Mouse (Mus musculus) midbrain, embryonic 12.5 days (tissue): ENCODE results near the gene Mpc1. TPM values are rescaled to one million over a fixed set of nuclear protein-coding genes. Genes with fewer than 3 reads are reported as not detected.
"Not testable (repeated sequence)": the region's sequence is repeated elsewhere in the genome, so short reads cannot be mapped to it uniquely, and the experiment has no call there.

Experiments used
- ATAC-seq: fragments of 200-750 bp; cut with Nextera tagmentation; 2 replicates; pipeline ENCODE4 v1.8.0; 2017; ENCODE audit warnings: low read depth, moderate TSS enrichment, moderate library complexity; ENCODE audit not compliant: low FRiP score
- H3K27ac ChIP-seq: fragments of 300-500 bp; sonication (generic); replicated peaks from 2 replicates; pipeline ENCODE4 v1.5.1; 2016; ENCODE audit warnings: mild to moderate bottlenecking
- H3K27me3 ChIP-seq: fragments of 300-500 bp; sonication (generic); 2 replicates; pipeline ENCODE4 v1.6.1; 2016; ENCODE audit warnings: mild to moderate bottlenecking
- H3K36me3 ChIP-seq: fragments of 300-500 bp; sonication (generic); 2 replicates; pipeline ENCODE4 v1.6.1; 2016
- H3K4me1 ChIP-seq: fragments of 300-500 bp; sonication (generic); 2 replicates; pipeline ENCODE4 v1.6.1; 2016
- H3K4me2 ChIP-seq: fragments of 300-500 bp; sonication (generic); replicated peaks from 2 replicates; pipeline ENCODE4 v1.6.1; 2016; ENCODE audit warnings: mild to moderate bottlenecking, moderate library complexity
- H3K4me3 ChIP-seq: fragments of 300-500 bp; sonication (generic); 2 replicates; pipeline ENCODE4 v1.5.1; 2016; ENCODE audit warnings: mild to moderate bottlenecking
- H3K9ac ChIP-seq: fragments of 300-500 bp; sonication (generic); replicated peaks from 2 replicates; pipeline ENCODE4 v1.6.1; 2016; ENCODE audit warnings: mild to moderate bottlenecking, moderate library complexity
- H3K9me3 ChIP-seq: fragments of 300-500 bp; sonication (generic); 2 replicates; pipeline ENCODE4 v1.6.1; 2016; ENCODE audit warnings: mild to moderate bottlenecking
- WGBS: fragments of 180-500 bp; shearing (Covaris S2); methylation state at CpG from one replicate; pipeline ENCODE4 v1.1.7; 2016; 5-methylcytosine and 5-hydroxymethylcytosine counted together
- polyA plus RNA-seq: library from polyadenylated mRNA; unstranded; fragments of >200 nt; fragmentation: Nextera tagmentation; extraction: Ambion mirVana; gene quantifications from 2 replicates; pipeline ENCODE4 v1.2.1, GENCODE M21; 2016

The Mpc1 gene
- polyA plus RNA-seq, 1 experiment from 2014 or later, result 116 TPM

GRCm38 (mm10) chr17:8251704-8252103, 31.0 kb upstream of the Mpc1 start:
- H3K9me3 ChIP-seq, result no peaks in the 10 kb centered on the region
- no peak overlapping the region for H3K27ac ChIP-seq
- H3K4me2 ChIP-seq, result no peak overlapping the region
- no peak for ATAC-seq
- no peaks in the 10 kb centered on the region for H3K27me3 ChIP-seq
- H3K36me3 ChIP-seq, result no peaks in the 10 kb centered on the region
- WGBS, result 88% methylated on average over 7 of the region's 7 CpGs
- no peak overlapping the region for H3K9ac ChIP-seq
- no peak overlapping the region for H3K4me3 ChIP-seq
- H3K4me1 ChIP-seq, result no peaks in the 10 kb centered on the region

- ATAC-seq, result no peak
- Histone ChIP-seq H3K36me3 (no peaks in the 10 kb centered on the region), H3K4me1 (no peaks in the 10 kb centered on the region), H3K4me3 (no peak overlapping the region), H3K27ac (no peak overlapping the region), H3K27me3 (no peaks in the 10 kb centered on the region), H3K9ac (no peak overlapping the region), H3K4me2 (no peak overlapping the region), H3K9me3 (no peaks in the 10 kb centered on the region)
These were observed 28.4 kb upstream of the Mpc1 start for GRCm38 (mm10) chr17:8254268-8254667.

GRCm38 (mm10) chr17:8254914-8255313, 27.8 kb upstream of the Mpc1 start:
- no peak overlapping the region for H3K27ac ChIP-seq
- H3K4me2 ChIP-seq, result no peak overlapping the region
- H3K9me3 ChIP-seq, result no peaks in the 10 kb centered on the region
- no peak for ATAC-seq
- no peaks in the 10 kb centered on the region for H3K36me3 ChIP-seq
- no peaks in the 10 kb centered on the region for H3K27me3 ChIP-seq
- no peak overlapping the region for H3K9ac ChIP-seq
- 75% methylated on average over 3 of the region's 3 CpGs for WGBS
- no peak overlapping the region for H3K4me3 ChIP-seq
- no peaks in the 10 kb centered on the region for H3K4me1 ChIP-seq

- Histone ChIP-seq H3K36me3 (no peaks in the 10 kb centered on the region), H3K4me3 (no peak overlapping the region), H3K9ac (no peak overlapping the region), H3K4me2 (no peak overlapping the region), H3K27ac (no peak overlapping the region), H3K4me1 (no peaks in the 10 kb centered on the region), H3K27me3 (no peaks in the 10 kb centered on the region), H3K9me3 (no peaks in the 10 kb centered on the region)
- no peak for ATAC-seq
- 84% methylated on average over 6 of the region's 6 CpGs for WGBS
These were observed 27.1 kb upstream of the Mpc1 start for GRCm38 (mm10) chr17:8255583-8255982.

GRCm38 (mm10) chr17:8256982-8257381, 25.7 kb upstream of the Mpc1 start:
- H3K4me2 ChIP-seq, result no peak overlapping the region
- H3K9ac ChIP-seq, result no peak overlapping the region
- ATAC-seq, result no peak
- no peaks in the 10 kb centered on the region for H3K9me3 ChIP-seq
- H3K36me3 ChIP-seq, result no peaks in the 10 kb centered on the region
- H3K4me1 ChIP-seq, result no peaks in the 10 kb centered on the region
- WGBS, result 76% methylated on average over 8 of the region's 8 CpGs
- no peak overlapping the region for H3K4me3 ChIP-seq
- H3K27ac ChIP-seq, result no peak overlapping the region
- H3K27me3 ChIP-seq, result no peaks in the 10 kb centered on the region

GRCm38 (mm10) chr17:8264638-8265037, 18.1 kb upstream of the Mpc1 start:
- not testable (repeated sequence) for H3K4me3 ChIP-seq, H3K27me3 ChIP-seq, H3K4me2 ChIP-seq, ATAC-seq, H3K36me3 ChIP-seq, H3K9ac ChIP-seq, H3K4me1 ChIP-seq, H3K27ac ChIP-seq, H3K9me3 ChIP-seq
- 16% methylated on average over 7 of the region's 7 CpGs for WGBS

- Histone ChIP-seq H3K9ac (no peak overlapping the region), H3K27ac (no peak overlapping the region), H3K36me3 (no peaks in the 10 kb centered on the region), H3K27me3 (peaks cover 8% of the 10 kb centered on the region; the same call in 1 of the 2 replicates), H3K4me3 (no peak overlapping the region), H3K4me1 (0 out of 2 replicates have a peak, but pooled peaks cover 2% of the 10 kb centered on the region), H3K4me2 (no peak overlapping the region), H3K9me3 (no peaks in the 10 kb centered on the region)
- WGBS, result 64% methylated on average over 6 of the region's 6 CpGs
- ATAC-seq, result no peak
These were observed 10.5 kb upstream of the Mpc1 start for GRCm38 (mm10) chr17:8272054-8272749.

GRCm38 (mm10) chr17:8272951-8273350, 9.8 kb upstream of the Mpc1 start:
- no peak for ATAC-seq
- 72% methylated on average over 6 of the region's 6 CpGs for WGBS

GRCm38 (mm10) chr17:8276071-8276470, 6.6 kb upstream of the Mpc1 start:
- no peak overlapping the region for H3K9ac ChIP-seq
- ATAC-seq, result no peak
- H3K9me3 ChIP-seq, result no peaks in the 10 kb centered on the region
- no peak overlapping the region for H3K4me3 ChIP-seq
- 0 out of 2 replicates have a peak, but pooled peaks cover 2% of the 10 kb centered on the region for H3K4me1 ChIP-seq
- H3K36me3 ChIP-seq, result no peaks in the 10 kb centered on the region
- no peak overlapping the region for H3K4me2 ChIP-seq
- H3K27ac ChIP-seq, result no peak overlapping the region
- WGBS, result 82% methylated on average over 4 of the region's 4 CpGs
- peaks cover 8% of the 10 kb centered on the region; the same call in 1 of the 2 replicates for H3K27me3 ChIP-seq

More at GRCm38 (mm10) chr17:8272951-8273350, 9.8 kb upstream of the Mpc1 start:
- H3K36me3 ChIP-seq, result no peaks in the 10 kb centered on the region
- no peak overlapping the region for H3K4me2 ChIP-seq
- H3K27ac ChIP-seq, result no peak overlapping the region
- H3K4me3 ChIP-seq, result no peak overlapping the region
- peaks cover 8% of the 10 kb centered on the region; the same call in 1 of the 2 replicates for H3K27me3 ChIP-seq
- H3K9me3 ChIP-seq, result no peaks in the 10 kb centered on the region
- 0 out of 2 replicates have a peak, but pooled peaks cover 2% of the 10 kb centered on the region for H3K4me1 ChIP-seq
- no peak overlapping the region for H3K9ac ChIP-seq

- Histone ChIP-seq H3K4me2 (no peak overlapping the region), H3K36me3 (no peaks in the 10 kb centered on the region), H3K27me3 (peaks cover 8% of the 10 kb centered on the region; the same call in 1 of the 2 replicates), H3K27ac (no peak overlapping the region), H3K4me3 (no peak overlapping the region), H3K9ac (no peak overlapping the region), H3K4me1 (0 out of 2 replicates have a peak, but pooled peaks cover 2% of the 10 kb centered on the region), H3K9me3 (no peaks in the 10 kb centered on the region)
- 73% methylated on average over 7 of the region's 7 CpGs for WGBS
- ATAC-seq, result no peak
These were observed 6.0 kb upstream of the Mpc1 start for GRCm38 (mm10) chr17:8276680-8277079.

GRCm38 (mm10) chr17:8277266-8277665, 5.4 kb upstream of the Mpc1 start:
- WGBS, result 81% methylated on average over 3 of the region's 3 CpGs
- Histone ChIP-seq H3K9me3 (no peaks in the 10 kb centered on the region), H3K4me1 (0 out of 2 replicates have a peak, but pooled peaks cover 1% of the 10 kb centered on the region), H3K27ac (no peak overlapping the region), H3K36me3 (no peaks in the 10 kb centered on the region), H3K27me3 (peaks cover 8% of the 10 kb centered on the region; the same call in 1 of the 2 replicates), H3K4me2 (no peak overlapping the region), H3K9ac (no peak overlapping the region), H3K4me3 (no peak overlapping the region)
- ATAC-seq, result no peak

GRCm38 (mm10) chr17:8278356-8278755, 4.3 kb upstream of the Mpc1 start:
- H3K27me3 ChIP-seq, result peaks cover 8% of the 10 kb centered on the region; the same call in 1 of the 2 replicates
- no peak overlapping the region for H3K4me2 ChIP-seq
- H3K9ac ChIP-seq, result no peak overlapping the region
- no peaks in the 10 kb centered on the region for H3K9me3 ChIP-seq
- 71% methylated on average over 3 of the region's 3 CpGs for whole genome bisulfite sequencing
- 0 out of 2 replicates have a peak, but pooled peaks cover 3% of the 10 kb centered on the region for H3K4me1 ChIP-seq
- no peak overlapping the region for H3K27ac ChIP-seq
- no peaks in the 10 kb centered on the region for H3K36me3 ChIP-seq
- no peak for ATAC-seq
- H3K4me3 ChIP-seq, result no peak overlapping the region
